Mouse (Mus musculus) CD8-positive naive resting alpha-beta T cell, adult 57 days (primary cell): Measurements from ENCODE around the gene Mbd3l1. TPM values are rescaled to one million over a fixed set of nuclear protein-coding genes. Genes with fewer than 3 reads are reported as not detected.

ENCODE experiments used
- total RNA-seq: library from RNA; stranded (reverse); gene quantifications from one replicate; pipeline ENCODE4 v1.2.4, GENCODE M21; 2023

Gene Mbd3l1
- not detected for total RNA-seq

GRCm38 (mm10) chr9:18478168-18478567 lies at the start of gene Mbd3l1, which contains the start of gene Zfp558:
Gene Mbd3l1, plus strand, starts transcription at chr9:18478359.
Gene Zfp558, minus strand, starts transcription at chr9:18478268.

GRCm38 (mm10) chr9:18430354-18430753 lies 47.8 kb upstream of the Mbd3l1 start, which contains the start of gene Mbd3l2:
Gene Mbd3l2, plus strand, starts transcription at chr9:18430654.

Other genes starting within 250 kb of the Mbd3l1 start
- 98.7 TPM for gene Chordc1, start 186.2 kb upstream of the Mbd3l1 start, total RNA-seq
- gene Naalad2, start 75.4 kb upstream of the Mbd3l1 start, total RNA-seq, result not detected
- gene Ubtfl1, start 73.9 kb upstream of the Mbd3l1 start, total RNA-seq, result not detected
- gene Mbd3l2, start 47.7 kb upstream of the Mbd3l1 start, total RNA-seq, result not detected
- gene Zfp558, start 91 bp upstream of the Mbd3l1 start, total RNA-seq, result 0.89 TPM
- 0.03 TPM for gene Muc16, start 196.2 kb downstream of the Mbd3l1 start, total RNA-seq